Mouse (Mus musculus): ENCODE measurements around the gene Ccdc28b. TPM values are rescaled to one million over a fixed set of nuclear protein-coding genes. Genes with fewer than 3 reads are reported as not detected.

Gene Ccdc28b
- polyA plus RNA-seq, 1 experiment from 2014 or later, result 48.8 TPM

DNA sequence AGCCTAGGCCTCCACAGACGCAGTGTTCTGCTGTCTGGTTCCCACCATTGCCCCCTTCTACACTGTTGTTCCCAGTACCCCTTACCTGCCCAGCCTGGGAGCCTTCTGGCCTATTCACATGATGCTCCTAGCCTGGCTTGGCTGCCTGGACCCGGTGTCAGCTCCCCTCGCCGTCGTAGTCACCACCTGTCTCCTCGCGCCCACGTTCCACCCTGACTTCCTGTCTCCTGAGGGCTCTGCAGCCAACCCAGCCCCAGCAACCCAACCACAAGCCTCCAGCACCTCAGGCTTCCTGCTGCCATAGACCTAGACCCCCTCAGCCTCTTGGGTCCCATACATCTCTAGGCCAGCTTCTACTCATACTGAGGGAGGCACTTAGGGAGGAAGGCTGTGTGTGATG is 50.3 kb downstream of the Ccdc28b start, which contains the start of gene Lck:
Gene Lck (minus strand): TSS at position 212 of the 400 bp plus-strand sequence.
- Histone ChIP-seq H3K4me3 (ENCODE audit: low read depth, low read length) (no peak within 1 kb of the TSS), H3K27ac (replicated peaks; ENCODE audit: low read depth, low read length) (no peak within 1 kb of the TSS), H3K4me2 (ENCODE audit: low read depth, severe bottlenecking) (no peak within 1 kb of the TSS), H3K36me3 (ENCODE audit: control insufficient read depth, insufficient read depth, low read length) (no peaks in the 10 kb centered on the region), H3K9ac (ENCODE audit: low read length) (no peak within 1 kb of the TSS), H3K4me1 (ENCODE audit: control insufficient read depth, insufficient read depth, low read length) (peaks cover 11% of the 10 kb centered on the region; the same call in 1 of the 2 replicates), H3K9me3 (ENCODE audit: control insufficient read depth, low read length) (no peaks in the 10 kb centered on the region), H3K27me3 (ENCODE audit: control insufficient read depth, insufficient read depth, low read length) (no peaks in the 10 kb centered on the region)
- WGBS, result 93% methylated on average over 8 of the region's 8 CpGs
- DNase-seq (ENCODE audit: low spot score), result no peak
- ATAC-seq (ENCODE audit: insufficient number of reproducible peaks, low FRiP score, low TSS enrichment, low read depth), result no peak

DNA sequence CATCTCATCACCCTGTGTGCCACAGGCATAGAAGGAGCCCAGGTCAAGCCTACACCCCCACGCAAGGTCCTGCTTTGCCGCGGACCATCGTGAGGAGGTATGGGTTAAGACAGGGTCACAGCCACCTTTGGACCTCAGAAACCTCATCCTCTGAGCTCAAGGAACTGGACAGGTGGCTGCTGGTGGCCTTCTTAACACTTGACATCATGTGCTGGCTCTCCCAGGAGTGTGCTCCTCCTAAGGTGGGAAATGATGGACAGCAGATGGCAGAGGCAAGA is 50.7 kb downstream of the Ccdc28b start:
- no peak for DNase-seq (ENCODE audit: low spot score)
- no peaks in the 10 kb centered on the region for H3K27me3 ChIP-seq (ENCODE audit: control insufficient read depth, insufficient read depth, low read length)
- H3K4me2 ChIP-seq (ENCODE audit: low read depth, severe bottlenecking), result no peak overlapping the region
- peaks cover 11% of the 10 kb centered on the region; the same call in 1 of the 2 replicates for H3K4me1 ChIP-seq (ENCODE audit: control insufficient read depth, insufficient read depth, low read length)
- no peaks in the 10 kb centered on the region for H3K36me3 ChIP-seq (ENCODE audit: control insufficient read depth, insufficient read depth, low read length)
- H3K9ac ChIP-seq (ENCODE audit: low read length), result no peak overlapping the region
- H3K4me3 ChIP-seq (ENCODE audit: low read depth, low read length), result no peak overlapping the region
- WGBS, result 99% methylated on average over 4 of the region's 4 CpGs
- H3K9me3 ChIP-seq (ENCODE audit: control insufficient read depth, low read length), result no peaks in the 10 kb centered on the region
- ATAC-seq (ENCODE audit: insufficient number of reproducible peaks, low FRiP score, low TSS enrichment, low read depth), result no peak
- no peak overlapping the region for H3K27ac ChIP-seq (replicated peaks; ENCODE audit: low read depth, low read length)

DNA sequence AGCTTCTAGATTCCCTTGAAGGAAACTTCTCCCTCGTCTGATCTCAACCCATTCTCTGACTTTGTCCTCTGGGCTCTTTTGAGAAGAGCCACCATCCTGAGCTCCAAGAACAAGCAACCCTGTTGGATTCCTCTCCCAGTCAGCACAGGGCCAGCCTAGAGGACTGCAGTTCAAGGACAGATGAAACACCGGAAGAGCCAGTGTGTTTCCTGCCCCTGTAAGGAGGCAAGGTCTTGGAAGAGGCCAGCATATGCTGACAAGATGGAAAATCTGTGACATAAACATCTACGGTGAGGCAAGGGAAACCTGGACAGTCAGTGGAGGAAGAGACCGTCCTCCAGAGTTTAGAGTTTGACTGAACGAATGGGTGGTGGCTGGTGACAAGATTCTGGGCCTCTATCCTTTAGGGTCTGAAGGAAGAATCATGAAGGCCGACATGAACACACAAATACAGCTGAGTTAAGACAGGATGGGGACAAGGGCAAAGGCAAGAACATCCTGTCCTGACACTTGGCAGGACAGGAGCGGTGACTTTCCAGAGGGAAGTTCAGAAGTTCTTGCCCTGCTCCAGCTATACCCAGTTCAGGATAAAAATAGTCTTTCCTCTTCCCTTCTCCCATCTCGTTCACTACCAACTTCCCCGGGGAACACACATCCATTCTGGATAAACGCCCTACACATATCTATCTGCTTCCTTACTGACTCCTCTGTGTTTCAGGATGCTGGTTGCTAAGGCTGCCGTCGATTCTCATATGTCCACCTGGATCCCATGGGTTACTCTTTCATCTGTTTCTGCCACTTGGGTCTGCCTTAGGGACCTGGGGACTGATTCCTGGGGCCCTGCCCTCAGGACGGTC is 51.3 kb downstream of the Ccdc28b start:
- no peak for ATAC-seq (ENCODE audit: insufficient number of reproducible peaks, low FRiP score, low TSS enrichment, low read depth)
- Histone ChIP-seq H3K27me3 (ENCODE audit: control insufficient read depth, insufficient read depth, low read length) (no peaks in the 10 kb centered on the region), H3K9ac (ENCODE audit: low read length) (no peak overlapping the region), H3K4me1 (ENCODE audit: control insufficient read depth, insufficient read depth, low read length) (peaks cover 11% of the 10 kb centered on the region; the same call in 1 of the 2 replicates), H3K4me3 (ENCODE audit: low read depth, low read length) (no peak overlapping the region), H3K27ac (replicated peaks; ENCODE audit: low read depth, low read length) (no peak overlapping the region), H3K36me3 (ENCODE audit: control insufficient read depth, insufficient read depth, low read length) (no peaks in the 10 kb centered on the region), H3K9me3 (ENCODE audit: control insufficient read depth, low read length) (no peaks in the 10 kb centered on the region), H3K4me2 (ENCODE audit: low read depth, severe bottlenecking) (no peak overlapping the region)
- DNase-seq (ENCODE audit: low spot score), result no peak
- 85% methylated on average over 13 of the region's 13 CpGs for WGBS

DNA sequence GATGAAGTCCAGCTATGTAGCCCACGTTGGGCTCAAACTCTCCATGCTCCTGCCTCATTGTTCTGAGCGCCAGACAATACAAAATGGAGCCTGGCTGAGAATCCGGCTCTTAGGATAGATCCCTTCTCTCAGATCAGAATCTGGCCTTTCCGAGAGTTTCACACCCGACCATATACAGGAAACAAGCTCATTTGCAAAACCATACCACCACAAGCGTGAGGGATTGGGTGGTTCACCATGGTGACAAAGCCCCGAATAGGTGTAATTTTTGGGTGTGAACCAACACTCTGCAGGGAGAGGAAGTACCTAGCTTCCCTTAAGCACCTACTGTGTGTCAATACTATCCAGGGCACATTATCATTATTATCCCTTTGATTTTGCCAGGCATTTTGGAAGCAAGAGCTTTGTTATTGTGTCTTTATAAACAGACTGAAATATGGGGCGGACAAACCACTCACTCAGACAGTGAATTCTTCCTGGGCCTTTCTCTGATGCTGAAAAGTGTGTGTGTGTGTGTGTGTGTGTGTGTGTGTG is 52.1 kb downstream of the Ccdc28b start:
- peaks cover 6% of the 10 kb centered on the region; the same call in 1 of the 2 replicates for H3K4me1 ChIP-seq (ENCODE audit: control insufficient read depth, insufficient read depth, low read length)
- no peaks in the 10 kb centered on the region for H3K9me3 ChIP-seq (ENCODE audit: control insufficient read depth, low read length)
- DNase-seq (ENCODE audit: low spot score), result no peak
- no peak overlapping the region for H3K4me2 ChIP-seq (ENCODE audit: low read depth, severe bottlenecking)
- H3K27me3 ChIP-seq (ENCODE audit: control insufficient read depth, insufficient read depth, low read length), result no peaks in the 10 kb centered on the region
- 74% methylated on average over 8 of the region's 8 CpGs for WGBS
- no peak overlapping the region for H3K9ac ChIP-seq (ENCODE audit: low read length)
- H3K36me3 ChIP-seq (ENCODE audit: control insufficient read depth, insufficient read depth, low read length), result no peaks in the 10 kb centered on the region
- no peak overlapping the region for H3K4me3 ChIP-seq (ENCODE audit: low read depth, low read length)
- ATAC-seq (ENCODE audit: insufficient number of reproducible peaks, low FRiP score, low TSS enrichment, low read depth), result no peak
- no peak overlapping the region for H3K27ac ChIP-seq (replicated peaks; ENCODE audit: low read depth, low read length)

DNA sequence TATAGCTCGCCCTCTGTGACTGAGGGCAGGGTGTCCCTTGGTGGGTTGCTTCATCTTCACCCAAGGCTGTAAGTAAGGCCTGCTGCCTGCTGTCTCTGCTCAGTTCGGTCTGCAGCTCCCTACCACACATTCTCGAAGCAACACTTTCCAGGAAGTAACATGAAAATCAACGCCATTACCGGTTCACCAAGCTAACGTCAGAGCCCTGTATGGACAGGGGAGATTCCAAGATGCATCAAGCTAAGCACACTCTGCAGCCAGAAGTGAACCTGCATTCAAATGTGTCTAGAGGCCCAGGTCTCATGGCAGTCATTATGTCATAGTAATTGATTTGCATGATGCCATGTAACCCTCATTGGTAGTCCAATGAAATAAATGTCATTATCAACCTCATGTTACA is 53.7 kb downstream of the Ccdc28b start:
- Histone ChIP-seq H3K27me3 (ENCODE audit: control insufficient read depth, insufficient read depth, low read length) (no peaks in the 10 kb centered on the region), H3K36me3 (ENCODE audit: control insufficient read depth, insufficient read depth, low read length) (no peaks in the 10 kb centered on the region), H3K4me1 (ENCODE audit: control insufficient read depth, insufficient read depth, low read length) (peaks cover 1% of the 10 kb centered on the region; the same call in 1 of the 2 replicates), H3K9ac (ENCODE audit: low read length) (no peak overlapping the region), H3K27ac (replicated peaks; ENCODE audit: low read depth, low read length) (no peak overlapping the region), H3K4me2 (ENCODE audit: low read depth, severe bottlenecking) (no peak overlapping the region), H3K4me3 (ENCODE audit: low read depth, low read length) (no peak overlapping the region), H3K9me3 (ENCODE audit: control insufficient read depth, low read length) (no peaks in the 10 kb centered on the region)
- DNase-seq (ENCODE audit: low spot score) (no peak), ATAC-seq (ENCODE audit: insufficient number of reproducible peaks, low FRiP score, low TSS enrichment, low read depth) (no peak)
- WGBS, result 88% methylated on average over 6 of the region's 6 CpGs

Other genes with a start within 250 kb of the Ccdc28b start
- 7.2 and 7.4 TPM in 2 replicates for gene Zbtb8a, start 245.8 kb downstream of the Ccdc28b start, polyA plus RNA-seq (2014; fragmentation: Nextera tagmentation; extraction: Ambion mirVana)
- 0.85 and 1.8 TPM in 2 replicates for gene Zbtb8b, start 183.1 kb downstream of the Ccdc28b start, polyA plus RNA-seq (2014; fragmentation: Nextera tagmentation; extraction: Ambion mirVana)
- gene Bsdc1, start 162.4 kb downstream of the Ccdc28b start, polyA plus RNA-seq (2014; fragmentation: Nextera tagmentation; extraction: Ambion mirVana), result 23.8 and 25.9 TPM in 2 replicates
- not detected in 2 replicates for gene Tssk3, start 132.9 kb downstream of the Ccdc28b start, polyA plus RNA-seq (2014; fragmentation: Nextera tagmentation; extraction: Ambion mirVana)
- gene Fam229a, start 132.8 kb downstream of the Ccdc28b start, polyA plus RNA-seq (2014; fragmentation: Nextera tagmentation; extraction: Ambion mirVana), result not detected in 2 replicates
- gene Marcksl1, start 110.4 kb downstream of the Ccdc28b start, polyA plus RNA-seq (2014; fragmentation: Nextera tagmentation; extraction: Ambion mirVana), result 1,590 and 1,591 TPM in 2 replicates
- 299 and 309 TPM in 2 replicates for gene Hdac1, start 81.2 kb downstream of the Ccdc28b start, polyA plus RNA-seq (2014; fragmentation: Nextera tagmentation; extraction: Ambion mirVana)
- 10.7 and 12.1 TPM in 2 replicates for gene Lck, start 50.3 kb downstream of the Ccdc28b start, polyA plus RNA-seq (2014; fragmentation: Nextera tagmentation; extraction: Ambion mirVana)
- gene Fam167b, start 45.4 kb downstream of the Ccdc28b start, polyA plus RNA-seq (2014; fragmentation: Nextera tagmentation; extraction: Ambion mirVana), result 3.5 and 4.3 TPM in 2 replicates
- 296 and 317 TPM in 2 replicates for gene Eif3i, start 23.3 kb downstream of the Ccdc28b start, polyA plus RNA-seq (2014; fragmentation: Nextera tagmentation; extraction: Ambion mirVana)
- 202 and 207 TPM in 2 replicates for gene Tmem234, start 23.3 kb downstream of the Ccdc28b start, polyA plus RNA-seq (2014; fragmentation: Nextera tagmentation; extraction: Ambion mirVana)
- gene Dcdc2b, start 9.7 kb downstream of the Ccdc28b start, polyA plus RNA-seq (2014; fragmentation: Nextera tagmentation; extraction: Ambion mirVana), result 1.8 and 2.8 TPM in 2 replicates
- 26.4 and 35.0 TPM in 2 replicates for gene Iqcc, start 4.8 kb downstream of the Ccdc28b start, polyA plus RNA-seq (2014; fragmentation: Nextera tagmentation; extraction: Ambion mirVana)
- 111 and 123 TPM in 2 replicates for gene Txlna, start 17.1 kb upstream of the Ccdc28b start, polyA plus RNA-seq (2014; fragmentation: Nextera tagmentation; extraction: Ambion mirVana)
- 13.1 and 13.4 TPM in 2 replicates for gene Kpna6, start 48.8 kb upstream of the Ccdc28b start, polyA plus RNA-seq (2014; fragmentation: Nextera tagmentation; extraction: Ambion mirVana)
- gene Tmem39b, start 72.9 kb upstream of the Ccdc28b start, polyA plus RNA-seq (2014; fragmentation: Nextera tagmentation; extraction: Ambion mirVana), result 35.5 and 47.3 TPM in 2 replicates
- 162 and 189 TPM in 2 replicates for gene Khdrbs1, start 118.4 kb upstream of the Ccdc28b start, polyA plus RNA-seq (2014; fragmentation: Nextera tagmentation; extraction: Ambion mirVana)
- 315 and 335 TPM in 2 replicates for gene Ptp4a2, start 187.3 kb upstream of the Ccdc28b start, polyA plus RNA-seq (2014; fragmentation: Nextera tagmentation; extraction: Ambion mirVana)